Mouse (Mus musculus) stomach, postnatal 0 days (tissue): ENCODE measurements around the gene Olfr16. TPM values are rescaled to one million over a fixed set of nuclear protein-coding genes. Genes with fewer than 3 reads are reported as not detected.

Source experiments
- ATAC-seq: fragments of 200-750 bp; cut with Nextera tagmentation; 2 replicates; pipeline ENCODE4 v1.8.0; 2017; ENCODE audit not compliant: low FRiP score, low TSS enrichment
- DNase-seq: peaks from one replicate; pipeline ENCODE4 v3.0.0-alpha.2; 2016; ENCODE audit warnings: low spot score
- H3K27ac ChIP-seq: fragments of 300-500 bp; sonication (generic); replicated peaks from 2 replicates; pipeline ENCODE4 v1.5.1; 2014; ENCODE audit warnings: mild to moderate bottlenecking, control low read depth
- H3K27me3 ChIP-seq: fragments of 300-500 bp; sonication (generic); 2 replicates; pipeline ENCODE4 v1.6.1; 2014; ENCODE audit warnings: low read length; ENCODE audit not compliant: control insufficient read depth, insufficient read depth
- H3K36me3 ChIP-seq: fragments of 300-500 bp; sonication (generic); 2 replicates; pipeline ENCODE4 v1.6.1; 2014; ENCODE audit warnings: low read length, mixed read lengths; ENCODE audit not compliant: control insufficient read depth, insufficient read depth
- H3K4me1 ChIP-seq: fragments of 300-500 bp; sonication (generic); replicated peaks from 2 replicates; pipeline ENCODE4 v1.6.1; 2014; ENCODE audit warnings: antibody characterized with exemption; ENCODE audit not compliant: control insufficient read depth, insufficient read depth
- H3K4me2 ChIP-seq: fragments of 300-500 bp; sonication (generic); replicated peaks from 2 replicates; pipeline ENCODE4 v1.6.1; 2014; ENCODE audit warnings: low read depth, mild to moderate bottlenecking, control low read depth, moderate library complexity
- H3K4me3 ChIP-seq: fragments of 300-500 bp; sonication (generic); 2 replicates; pipeline ENCODE4 v1.5.1; 2014; ENCODE audit warnings: low read depth, low read length, control low read depth
- H3K9ac ChIP-seq: fragments of 300-500 bp; sonication (generic); 2 replicates; pipeline ENCODE4 v1.6.1; 2014; ENCODE audit warnings: mild to moderate bottlenecking, low read length, control low read depth, mixed read lengths
- H3K9me3 ChIP-seq: fragments of 300-500 bp; sonication (generic); 2 replicates; pipeline ENCODE4 v1.6.1; 2016; ENCODE audit warnings: low read length; ENCODE audit not compliant: control insufficient read depth
- CTCF ChIP-seq: IDR thresholded peaks from 2 replicates; pipeline ENCODE4 v1.5.1; 2016; ENCODE audit warnings: antibody characterized with exemption, low read depth, mild to moderate bottlenecking, moderate library complexity
- EP300 ChIP-seq: optimal IDR thresholded peaks from 2 replicates; pipeline ENCODE3; 2016; ENCODE audit warnings: antibody characterized with exemption
- WGBS: fragments of 180-500 bp; shearing (Covaris S2); extraction: QIAGEN DNeasy Blood & Tissue Kit; methylation state at CpG from one replicate; pipeline ENCODE4 v1.1.7; 2014; 5-methylcytosine and 5-hydroxymethylcytosine counted together
- polyA plus RNA-seq: library from polyadenylated mRNA; unstranded; fragments of >200 nt; fragmentation: Nextera tagmentation; extraction: Ambion mirVana; gene quantifications from 2 replicates; pipeline ENCODE4 v1.2.1, GENCODE M21; 2015

The Olfr16 gene
- polyA plus RNA-seq: not detected in 2 replicates

DNA sequence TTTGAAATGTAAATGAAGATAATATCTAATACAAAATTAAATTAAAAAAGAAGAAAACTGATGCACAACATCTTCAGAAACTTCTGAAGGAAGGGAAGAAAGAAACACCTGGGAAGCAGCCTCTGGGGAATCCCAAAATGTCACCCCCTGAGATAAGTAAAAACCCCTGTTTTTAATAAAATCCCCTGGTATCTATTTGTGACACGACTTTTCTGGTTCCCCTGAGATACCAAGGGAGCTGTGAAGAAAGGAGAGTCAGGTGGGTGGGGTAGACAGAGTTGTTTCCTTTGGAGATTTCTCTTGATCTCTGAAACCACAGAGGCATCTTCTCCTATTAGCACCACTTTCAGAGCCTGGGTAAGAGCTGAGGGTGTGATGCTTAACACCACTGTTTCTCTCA is at the start of gene Olfr16:
Olfr16 (plus strand) TSS at position 250 of the 400 bp plus-strand sequence.
- Histone ChIP-seq H3K4me1 (no peaks in the 10 kb centered on the region), H3K4me2 (no peak within 1 kb of the TSS), H3K27me3 (no peaks in the 10 kb centered on the region), H3K4me3 (no peak within 1 kb of the TSS), H3K27ac (no peak within 1 kb of the TSS), H3K36me3 (no peaks in the 10 kb centered on the region), H3K9me3 (no peaks in the 10 kb centered on the region), H3K9ac (no peak within 1 kb of the TSS)
- TF ChIP-seq EP300 (no peak), CTCF (no peak)
- WGBS: 50% methylated on average over 1 of the region's 1 CpGs
- no peak for DNase-seq
- no peak for ATAC-seq

- ATAC-seq (no peak), DNase-seq (no peak)
- no peak overlapping the region for H3K4me2 ChIP-seq
- no peaks in the 10 kb centered on the region for H3K9me3 ChIP-seq
- H3K27me3 ChIP-seq: no peaks in the 10 kb centered on the region
- no peak overlapping the region for H3K27ac ChIP-seq
- no peak overlapping the region for H3K4me3 ChIP-seq
- no peak for TF ChIP-seq EP300
- no peak for TF ChIP-seq CTCF
- H3K36me3 ChIP-seq: no peaks in the 10 kb centered on the region
- no peak overlapping the region for H3K9ac ChIP-seq
- no peaks in the 10 kb centered on the region for H3K4me1 ChIP-seq
These were observed 46.9 kb upstream of the Olfr16 start for GRCm38 (mm10) chr1:172903313-172903712.

DNA sequence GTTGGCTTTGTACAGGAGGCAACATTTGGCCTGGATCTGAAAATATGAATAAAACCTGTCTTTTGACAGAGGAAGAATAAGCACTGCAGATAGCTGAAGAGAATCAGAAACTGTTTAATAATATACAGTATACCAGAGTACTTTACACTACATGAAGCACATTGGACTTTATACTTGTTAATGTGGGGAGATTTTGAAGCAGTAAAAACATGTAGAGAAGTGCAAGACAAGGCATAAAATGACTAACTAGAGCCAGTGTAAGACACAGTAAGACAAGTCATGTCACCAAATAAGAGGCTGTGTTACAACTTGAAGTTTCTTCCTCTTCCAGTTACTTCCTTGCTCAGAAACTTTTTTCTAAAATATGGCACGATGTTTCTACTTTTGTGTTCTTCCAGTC is 33.1 kb upstream of the Olfr16 start:
- ATAC-seq: no peak
- H3K9ac ChIP-seq: no peak overlapping the region
- no peaks in the 10 kb centered on the region for H3K27me3 ChIP-seq
- no peak overlapping the region for H3K4me3 ChIP-seq
- no peak overlapping the region for H3K27ac ChIP-seq
- TF ChIP-seq CTCF: no peak
- no peak for TF ChIP-seq EP300
- H3K4me1 ChIP-seq: no peaks in the 10 kb centered on the region
- no peaks in the 10 kb centered on the region for H3K36me3 ChIP-seq
- no peak for DNase-seq
- 80% methylated on average over 1 of the region's 1 CpGs for WGBS
- H3K4me2 ChIP-seq: no peak overlapping the region
- no peaks in the 10 kb centered on the region for H3K9me3 ChIP-seq

- no peak for DNase-seq
- Histone ChIP-seq H3K9me3 (no peaks in the 10 kb centered on the region), H3K36me3 (no peaks in the 10 kb centered on the region), H3K4me1 (no peaks in the 10 kb centered on the region), H3K4me2 (no peak overlapping the region), H3K9ac (no peak overlapping the region), H3K27me3 (no peaks in the 10 kb centered on the region), H3K4me3 (no peak overlapping the region), H3K27ac (no peak overlapping the region)
- TF ChIP-seq CTCF (no peak), EP300 (no peak)
- 74% methylated on average over 2 of the region's 2 CpGs for WGBS
- ATAC-seq: no peak
These were observed 31.8 kb upstream of the Olfr16 start for GRCm38 (mm10) chr1:172918450-172918849.

DNA sequence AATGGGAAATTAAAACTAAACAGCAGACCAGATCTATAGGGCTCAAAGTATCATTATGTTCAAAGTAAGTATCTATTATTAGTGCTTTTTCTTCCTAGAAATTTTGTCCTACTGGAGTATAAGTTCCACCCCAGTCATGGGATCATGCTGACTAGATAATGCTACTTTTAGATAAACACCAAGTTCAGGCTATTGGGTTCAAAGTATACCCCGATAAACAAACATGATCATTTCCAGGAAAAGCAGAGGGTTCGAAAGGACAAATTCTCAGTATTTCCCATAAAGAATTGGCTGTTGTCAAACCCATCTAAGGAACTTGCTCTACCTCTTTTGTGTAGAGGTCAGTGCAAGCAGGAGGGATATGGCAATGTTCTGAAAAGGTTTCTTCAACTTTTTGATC is 18.0 kb upstream of the Olfr16 start:
- no peak overlapping the region for H3K9ac ChIP-seq
- TF ChIP-seq EP300 (no peak), CTCF (no peak)
- H3K4me1 ChIP-seq: no peaks in the 10 kb centered on the region
- ATAC-seq (no peak), DNase-seq (no peak)
- H3K4me2 ChIP-seq: no peak overlapping the region
- no peak overlapping the region for H3K27ac ChIP-seq
- no peaks in the 10 kb centered on the region for H3K9me3 ChIP-seq
- no peaks in the 10 kb centered on the region for H3K36me3 ChIP-seq
- no peaks in the 10 kb centered on the region for H3K27me3 ChIP-seq
- no peak overlapping the region for H3K4me3 ChIP-seq
- WGBS: 82% methylated on average over 2 of the region's 2 CpGs

DNA sequence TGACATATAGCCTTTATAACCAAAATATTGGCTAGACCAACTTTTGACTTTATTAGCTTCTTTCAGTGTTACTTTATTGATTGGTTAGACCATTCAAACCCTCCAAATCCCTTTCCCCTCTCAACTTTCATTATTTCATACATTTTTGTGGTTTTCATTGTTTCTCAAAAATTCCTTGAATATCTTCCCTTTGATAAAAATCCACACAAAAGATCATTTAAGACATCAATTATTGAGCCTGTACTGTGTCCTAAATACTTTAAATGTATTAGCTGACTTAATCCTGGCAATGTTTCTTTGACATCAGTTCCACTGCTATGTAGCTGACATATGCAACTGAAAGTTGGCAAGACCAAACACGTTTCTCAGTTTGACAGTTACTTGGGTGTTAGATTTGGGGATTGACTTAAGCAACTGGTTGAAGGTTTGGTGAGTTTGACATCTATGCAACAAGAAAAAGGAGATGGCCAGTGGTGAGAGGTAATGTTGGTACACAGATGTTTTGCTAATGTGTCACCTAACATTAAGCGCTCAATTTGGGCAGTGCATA is 1.0 kb downstream of the Olfr16 start:
- Histone ChIP-seq H3K36me3 (no peaks in the 10 kb centered on the region), H3K27me3 (no peaks in the 10 kb centered on the region), H3K27ac (no peak overlapping the region), H3K9me3 (no peaks in the 10 kb centered on the region), H3K9ac (no peak overlapping the region), H3K4me1 (no peaks in the 10 kb centered on the region), H3K4me2 (no peak overlapping the region), H3K4me3 (no peak overlapping the region)
- DNase-seq (no peak), ATAC-seq (no peak)
- 71% methylated on average over 2 of the region's 2 CpGs for WGBS
- TF ChIP-seq CTCF (no peak), EP300 (no peak)
